Mouse (Mus musculus): Measurements from ENCODE around the gene Dtx3l. TPM values are rescaled to one million over a fixed set of nuclear protein-coding genes. Genes with fewer than 3 reads are reported as not detected.
A peak's percentile ranks its signal among the peaks of the same experiment; 100 is the strongest.
"Not testable (repeated sequence)": the region's sequence is repeated elsewhere in the genome, so short reads cannot be mapped to it uniquely, and the experiment has no call there.

Gene Dtx3l
- 1 to 10 TPM; 4.8 to 5.0 TPM for total RNA-seq (2021)
- long read RNA-seq, experiment 1, full-length matches to known transcripts: 1 of 1 reads
- long read RNA-seq, experiment 1, partial matches to known transcripts: 0 of 1 reads
- long read RNA-seq, experiment 1, other reads (novel, unspliced or antisense): 0 of 1 reads
- long read RNA-seq, experiment 2, full-length matches to known transcripts: 1 of 1 reads
- long read RNA-seq, experiment 2, partial matches to known transcripts: 0 of 1 reads
- long read RNA-seq, experiment 2, other reads (novel, unspliced or antisense): 0 of 1 reads

GRCm38 (mm10) chr16:35938211-35939151, at the start of gene Dtx3l, which contains the start of gene Parp9:
Gene Dtx3l (minus strand): TSS chr16:35939151.
Gene Parp9 (plus strand): TSS chr16:35938470.
- peak; percentile 46 for DNase-seq

GRCm38 (mm10) chr16:35987930-35988329, 49.0 kb upstream of the Dtx3l start:
- no peak for DNase-seq

GRCm38 (mm10) chr16:35984471-35984870, 45.5 kb upstream of the Dtx3l start:
- DNase-seq: no peak

- DNase-seq: peak; percentile 69
Measured at GRCm38 (mm10) chr16:35983517-35984101, 44.7 kb upstream of the Dtx3l start.

- DNase-seq: peak; percentile 92
Measured at GRCm38 (mm10) chr16:35982902-35983516, 44.1 kb upstream of the Dtx3l start.

- DNase-seq: no peak
Measured at GRCm38 (mm10) chr16:35982506-35982901, 43.6 kb upstream of the Dtx3l start.

- DNase-seq: peak; percentile 100
Measured at GRCm38 (mm10) chr16:35981363-35981821, 42.4 kb upstream of the Dtx3l start.

GRCm38 (mm10) chr16:35978450-35978849, 39.5 kb upstream of the Dtx3l start, which contains the start of gene Kpna1:
Gene Kpna1 (plus strand): TSS chr16:35978750.
- not testable (repeated sequence) for DNase-seq

GRCm38 (mm10) chr16:35974021-35974420, 35.1 kb upstream of the Dtx3l start:
- no peak for DNase-seq

GRCm38 (mm10) chr16:35968149-35968548, 29.2 kb upstream of the Dtx3l start:
- no peak for DNase-seq

GRCm38 (mm10) chr16:35967319-35967718, 28.4 kb upstream of the Dtx3l start:
- no peak for DNase-seq

GRCm38 (mm10) chr16:35966411-35967115, 27.6 kb upstream of the Dtx3l start:
- DNase-seq: no peak

- DNase-seq: not testable (repeated sequence)
Measured at GRCm38 (mm10) chr16:35965991-35966390, 27.0 kb upstream of the Dtx3l start.

GRCm38 (mm10) chr16:35952628-35953130, 13.7 kb upstream of the Dtx3l start:
- DNase-seq: no peak

GRCm38 (mm10) chr16:35951216-35951615, 12.3 kb upstream of the Dtx3l start:
- no peak for DNase-seq

GRCm38 (mm10) chr16:35949264-35949663, 10.3 kb upstream of the Dtx3l start:
- DNase-seq: no peak

GRCm38 (mm10) chr16:35941382-35941781, 2.4 kb upstream of the Dtx3l start:
- no peak for DNase-seq

- DNase-seq: peak; percentile 85
Measured at GRCm38 (mm10) chr16:35939690-35940089, 739 bp upstream of the Dtx3l start.

GRCm38 (mm10) chr16:35939261-35939660, 310 bp upstream of the Dtx3l start:
- no peak for DNase-seq

GRCm38 (mm10) chr16:35933181-35933580, 5.8 kb downstream of the Dtx3l start:
- no peak for DNase-seq

Measured in gastrocnemius, postnatal 10 days (tissue).